Mouse (Mus musculus): ENCODE results near the gene Setx. TPM values are rescaled to one million over a fixed set of nuclear protein-coding genes. Genes with fewer than 3 reads are reported as not detected.
"Not testable (repeated sequence)": the region's sequence is repeated elsewhere in the genome, so short reads cannot be mapped to it uniquely, and the experiment has no call there.

Setx gene
- polyA plus RNA-seq, 1 experiment = 4.7 TPM

- H3K79me2 ChIP-seq (ENCODE audit: control insufficient read depth, insufficient read depth) = no peaks in the 10 kb centered on the region
- no peak overlapping the region for H3K4me3 ChIP-seq
- TF ChIP-seq SRF (IDR thresholded peaks at IDR 0.05; ENCODE audit: control insufficient read depth, insufficient read length, low read depth) (no peak), USF1 (IDR thresholded peaks at IDR 0.05; ENCODE audit: low read depth) (no peak), TCF3 (IDR thresholded peaks at IDR 0.05; ENCODE audit: insufficient read length, low read depth) (no peak), MYOD1 (IDR thresholded peaks at IDR 0.05; ENCODE audit: control insufficient read depth in 1 of 3, insufficient read length in 2 of 3, low read depth in 2 of 3) (peak in 1 of 3 experiments; percentile 6), MAX (IDR thresholded peaks at IDR 0.05; ENCODE audit: low read depth) (no peak)
- no peaks in the 10 kb centered on the region for H3K36me3 ChIP-seq (ENCODE audit: control insufficient read depth, insufficient read depth)
- H3ac ChIP-seq (ENCODE audit: control insufficient read depth, insufficient read length) = no peak overlapping the region
- no peak overlapping the region for H3K4me2 ChIP-seq (ENCODE audit: low read depth)
- no peaks in the 10 kb centered on the region for H3K27me3 ChIP-seq (ENCODE audit: control insufficient read depth, insufficient read depth, insufficient read length)
Measured at GRCm38 (mm10) chr2:29097465-29097864, 26.5 kb upstream of the Setx start.

DNA sequence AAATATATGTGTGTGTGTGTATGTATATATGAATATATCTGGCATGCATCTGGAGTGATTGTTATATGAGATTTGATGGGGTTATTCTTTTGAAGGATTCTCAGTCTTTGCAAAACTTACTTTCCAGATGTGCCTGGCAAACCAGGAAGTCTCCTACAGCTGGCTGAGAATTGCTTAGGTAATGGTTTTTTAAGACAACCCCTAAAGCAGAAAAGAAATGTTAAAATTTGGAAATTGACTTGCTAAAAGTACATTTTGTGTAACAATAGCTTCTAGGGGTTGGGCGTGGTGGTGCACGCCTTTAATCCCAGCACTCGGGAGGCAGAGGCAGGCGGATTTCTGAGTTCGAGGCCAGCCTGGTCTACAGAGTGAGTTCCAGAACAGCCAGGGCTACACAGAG, 26.0 kb upstream of the Setx start:
- not testable (repeated sequence) for H3ac ChIP-seq (ENCODE audit: control insufficient read depth, insufficient read length); H3K36me3 ChIP-seq (ENCODE audit: control insufficient read depth, insufficient read depth); H3K27me3 ChIP-seq (ENCODE audit: control insufficient read depth, insufficient read depth, insufficient read length); H3K4me3 ChIP-seq; H3K4me2 ChIP-seq (ENCODE audit: low read depth); H3K79me2 ChIP-seq (ENCODE audit: control insufficient read depth, insufficient read depth)

GRCm38 (mm10) chr2:29098786-29099185, 25.2 kb upstream of the Setx start:
- no peak overlapping the region for H3K4me2 ChIP-seq (ENCODE audit: low read depth)
- H3K36me3 ChIP-seq (ENCODE audit: control insufficient read depth, insufficient read depth) = no peaks in the 10 kb centered on the region
- no peaks in the 10 kb centered on the region for H3K27me3 ChIP-seq (ENCODE audit: control insufficient read depth, insufficient read depth, insufficient read length)
- H3ac ChIP-seq (ENCODE audit: control insufficient read depth, insufficient read length) = no peak overlapping the region
- H3K79me2 ChIP-seq (ENCODE audit: control insufficient read depth, insufficient read depth) = no peaks in the 10 kb centered on the region
- TF ChIP-seq TCF12 (IDR thresholded peaks at IDR 0.05; ENCODE audit: insufficient read depth, poor library complexity, severe bottlenecking) (no peak), MAX (IDR thresholded peaks at IDR 0.05; ENCODE audit: low read depth) (no peak), REST (IDR thresholded peaks at IDR 0.05; ENCODE audit: insufficient read depth, insufficient read length) (no peak), MYOD1 (IDR thresholded peaks at IDR 0.05; ENCODE audit: control insufficient read depth in 1 of 3, insufficient read length in 2 of 3, low read depth in 2 of 3) (no peak), TCF3 (IDR thresholded peaks at IDR 0.05; ENCODE audit: insufficient read length, low read depth) (no peak)
- H3K4me3 ChIP-seq = no peak overlapping the region

- H3K36me3 ChIP-seq (ENCODE audit: control insufficient read depth, insufficient read depth) = no peaks in the 10 kb centered on the region
- TF ChIP-seq MYOD1 (IDR thresholded peaks at IDR 0.05; ENCODE audit: control insufficient read depth in 1 of 3, insufficient read length in 2 of 3, low read depth in 2 of 3) (no peak), TCF12 (IDR thresholded peaks at IDR 0.05; ENCODE audit: insufficient read depth, poor library complexity, severe bottlenecking) (no peak), MYOG (IDR thresholded peaks at IDR 0.05; ENCODE audit: control insufficient read depth in 1 of 3, insufficient read depth in 1 of 3, insufficient read length in 2 of 3, low read depth in 2 of 3) (no peak), POLR2AphosphoS2 (IDR thresholded peaks at IDR 0.05; ENCODE audit: insufficient read length, low read depth) (no peak), USF1 (IDR thresholded peaks at IDR 0.05; ENCODE audit: low read depth) (no peak), SRF (IDR thresholded peaks at IDR 0.05; ENCODE audit: control insufficient read depth, insufficient read length, low read depth) (no peak), CEBPB (IDR thresholded peaks at IDR 0.05; ENCODE audit: insufficient read depth, poor library complexity, severe bottlenecking) (no peak), TCF3 (IDR thresholded peaks at IDR 0.05; ENCODE audit: insufficient read length, low read depth) (no peak), REST (IDR thresholded peaks at IDR 0.05; ENCODE audit: insufficient read depth, insufficient read length) (no peak), POLR2A (IDR thresholded peaks at IDR 0.05; ENCODE audit: insufficient read length, low read depth) (no peak), E2F4 (IDR thresholded peaks at IDR 0.05; ENCODE audit: insufficient read depth) (no peak), MAX (IDR thresholded peaks at IDR 0.05; ENCODE audit: low read depth) (no peak)
- H3K4me2 ChIP-seq (ENCODE audit: low read depth) = no peak overlapping the region
- no peaks in the 10 kb centered on the region for H3K27me3 ChIP-seq (ENCODE audit: control insufficient read depth, insufficient read depth, insufficient read length)
- H3K4me3 ChIP-seq = no peak overlapping the region
- H3ac ChIP-seq (ENCODE audit: control insufficient read depth, insufficient read length) = no peak overlapping the region
- H3K79me2 ChIP-seq (ENCODE audit: control insufficient read depth, insufficient read depth) = no peaks in the 10 kb centered on the region
Measured at GRCm38 (mm10) chr2:29099646-29100045, 24.3 kb upstream of the Setx start.

DNA sequence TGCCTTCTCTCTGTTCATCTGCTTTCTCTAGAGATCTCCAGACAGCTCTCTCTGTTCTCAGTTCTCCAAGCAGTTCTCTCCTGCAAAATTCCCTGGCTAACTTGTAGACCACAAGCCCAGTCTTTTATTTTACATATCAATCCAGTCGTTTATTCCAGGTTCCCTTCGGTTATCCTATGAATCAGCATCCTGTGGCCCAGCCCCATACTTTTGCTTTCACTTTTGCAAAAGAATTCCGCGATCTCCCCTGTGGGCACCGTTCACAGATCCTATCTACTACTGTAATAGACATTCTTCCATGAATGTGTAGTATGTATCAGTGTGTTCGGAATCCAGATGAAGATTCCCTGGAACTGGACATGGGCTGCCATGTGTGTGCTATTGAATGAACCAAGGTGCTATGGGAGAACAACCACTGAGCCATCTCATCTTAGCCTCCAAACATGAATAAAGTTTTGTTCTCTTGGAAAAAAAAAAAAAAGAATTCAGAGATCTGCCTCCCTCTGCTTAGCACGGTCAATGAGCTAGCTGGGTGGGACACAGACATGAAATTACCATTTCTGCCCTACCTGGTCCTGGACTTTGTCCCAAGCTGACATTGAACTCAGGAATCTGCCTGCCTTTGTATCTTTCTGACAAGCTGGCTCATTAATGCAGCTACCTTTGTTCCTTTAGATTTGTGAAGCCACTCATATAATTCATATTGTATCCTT, 23.0 kb upstream of the Setx start:
- no peaks in the 10 kb centered on the region for H3K36me3 ChIP-seq (ENCODE audit: control insufficient read depth, insufficient read depth)
- TF ChIP-seq REST (IDR thresholded peaks at IDR 0.05; ENCODE audit: insufficient read depth, insufficient read length) (no peak), MYOG (IDR thresholded peaks at IDR 0.05; ENCODE audit: control insufficient read depth in 1 of 3, insufficient read depth in 1 of 3, insufficient read length in 2 of 3, low read depth in 2 of 3) (no peak), POLR2A (IDR thresholded peaks at IDR 0.05; ENCODE audit: insufficient read length, low read depth) (no peak), USF1 (IDR thresholded peaks at IDR 0.05; ENCODE audit: low read depth) (no peak), TCF3 (IDR thresholded peaks at IDR 0.05; ENCODE audit: insufficient read length, low read depth) (no peak), SRF (IDR thresholded peaks at IDR 0.05; ENCODE audit: control insufficient read depth, insufficient read length, low read depth) (no peak)
- H3K4me2 ChIP-seq (ENCODE audit: low read depth) = peak overlapping the region; percentile 87
- H3K79me2 ChIP-seq (ENCODE audit: control insufficient read depth, insufficient read depth) = no peaks in the 10 kb centered on the region
- peak overlapping the region; percentile 22 for H3K4me3 ChIP-seq
- no peak overlapping the region for H3ac ChIP-seq (ENCODE audit: control insufficient read depth, insufficient read length)
- H3K27me3 ChIP-seq (ENCODE audit: control insufficient read depth, insufficient read depth, insufficient read length) = no peaks in the 10 kb centered on the region

DNA sequence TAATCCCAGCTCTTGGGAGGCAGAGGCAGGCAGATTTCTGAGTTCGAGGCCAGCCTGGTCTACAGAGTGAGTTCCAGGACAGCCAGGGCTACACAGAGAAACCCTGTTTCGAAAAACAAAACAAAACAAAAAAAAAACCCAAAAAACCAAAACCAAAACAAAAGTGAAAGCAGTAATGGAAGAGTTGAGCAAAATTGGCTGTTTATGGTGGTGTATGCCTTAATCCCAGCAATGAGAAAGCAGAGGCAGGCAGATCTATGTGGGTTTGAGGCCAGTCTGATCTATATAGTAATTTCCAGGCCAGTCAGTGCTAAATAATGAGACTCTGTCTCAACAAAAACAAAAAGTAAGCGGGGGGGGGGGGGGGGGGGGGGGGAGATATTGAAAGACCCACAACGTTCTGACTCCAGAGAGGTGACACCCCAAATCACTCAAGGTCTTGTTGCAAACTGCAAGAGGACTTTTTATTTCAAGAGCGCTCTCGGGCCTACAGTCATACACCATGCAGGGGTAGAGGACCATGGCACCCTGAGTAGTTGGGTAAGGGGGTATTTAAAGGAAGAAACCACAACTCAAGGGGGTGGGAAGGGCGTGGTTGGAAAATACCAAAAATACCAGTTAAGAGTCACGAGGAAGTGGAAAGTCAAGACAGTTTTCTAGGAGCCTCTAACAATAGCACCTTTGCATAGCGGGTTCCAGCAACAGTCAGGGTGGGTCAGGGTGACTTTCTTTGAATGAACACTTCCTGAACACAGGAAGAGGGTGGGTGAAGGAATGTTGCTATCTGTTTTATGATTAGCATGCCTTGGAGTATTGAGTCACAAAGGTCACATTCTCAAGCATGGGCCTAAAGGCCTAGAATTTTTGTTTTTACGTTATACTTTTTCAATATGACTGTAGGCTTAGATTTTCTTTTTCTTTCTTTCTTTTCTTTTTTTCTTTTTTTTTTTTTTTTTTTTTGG, 21.3 kb upstream of the Setx start:
- H3K36me3 ChIP-seq (ENCODE audit: control insufficient read depth, insufficient read depth); H3K4me2 ChIP-seq (ENCODE audit: low read depth); H3K79me2 ChIP-seq (ENCODE audit: control insufficient read depth, insufficient read depth); H3ac ChIP-seq (ENCODE audit: control insufficient read depth, insufficient read length); H3K27me3 ChIP-seq (ENCODE audit: control insufficient read depth, insufficient read depth, insufficient read length); H3K4me3 ChIP-seq: not testable (repeated sequence)
